In the genomic region with DNA sequence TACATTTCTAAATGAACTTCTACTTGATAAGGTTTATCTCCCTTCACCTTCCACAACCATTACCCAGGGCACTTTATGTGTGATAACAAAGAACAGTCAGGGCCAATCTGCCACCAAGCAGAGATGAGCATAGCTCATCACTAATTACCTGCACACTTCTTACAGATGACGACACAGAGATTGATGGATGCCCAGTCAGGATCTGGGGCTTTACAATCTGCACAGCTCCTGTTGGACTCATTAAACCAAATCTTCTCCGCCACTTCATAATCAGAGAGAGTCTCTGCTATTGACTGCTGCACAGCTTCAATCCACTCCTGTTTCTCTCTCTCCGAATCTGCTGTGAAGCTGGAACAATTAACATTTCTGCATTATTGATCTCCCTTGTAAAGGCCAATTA, we compare ENCODE assay signal across 22 mouse cellular contexts.
DNase-seq lines count a peak whose midpoint lies in the region; ATAC-seq and TF ChIP-seq lines count a peak whose summit lies in the region.
"Had no signal": no experiment of that assay in that cellular context is flagged by ENCODE, and none has a peak within 500 bp of the region (broad histone marks: within the 10 kb centered on the region; RNA-seq: fewer than 3 reads in every experiment).

No protein-coding gene starts in this region.

- H3K27ac ChIP-seq in hindbrain, embryonic 13.5 days = no peak overlapping the region; the same call in 1 of the 2 replicates
- H3K27ac ChIP-seq in hindbrain, embryonic 10.5 days = no peak overlapping the region
- peak overlapping the region; percentile 28; the same call in 1 of the 2 replicates for H3K27ac ChIP-seq in cortical plate, adult 2 months (ENCODE audit: insufficient read depth, low read length)
- H3K27ac ChIP-seq in midbrain, embryonic 14.5 days (replicated peaks; ENCODE audit: low read depth, low read length) = no peak overlapping the region
- H3K27ac ChIP-seq: heart, embryonic 13.5 days; intestine, embryonic 15.5 days had no signal

- no peaks in the 10 kb centered on the region for H3K27me3 ChIP-seq in hindbrain, embryonic 13.5 days
- no peaks in the 10 kb centered on the region for H3K27me3 ChIP-seq in hindbrain, embryonic 10.5 days (ENCODE audit: insufficient read depth, poor library complexity, severe bottlenecking)
- no peaks in the 10 kb centered on the region for H3K27me3 ChIP-seq in midbrain, embryonic 14.5 days (ENCODE audit: control insufficient read depth, insufficient read depth, low read length)
- H3K27me3 ChIP-seq: heart, embryonic 13.5 days; intestine, embryonic 15.5 days had no signal

- H3K36me3 ChIP-seq in hindbrain, embryonic 13.5 days = no peaks in the 10 kb centered on the region
- H3K36me3 ChIP-seq in hindbrain, embryonic 10.5 days = no peaks in the 10 kb centered on the region
- H3K36me3 ChIP-seq in midbrain, embryonic 14.5 days (ENCODE audit: control insufficient read depth, insufficient read depth, low read length) = no peaks in the 10 kb centered on the region
- H3K36me3 ChIP-seq: heart, embryonic 13.5 days; intestine, embryonic 15.5 days had no signal

- no peak for TF ChIP-seq CTCF in cortical plate, adult 2 months (IDR thresholded peaks at IDR 0.05; ENCODE audit: extremely low read depth, insufficient read depth, low read length)

- peak; percentile 73 for ATAC-seq in hindbrain, embryonic 13.5 days (ENCODE audit: low FRiP score)
- ATAC-seq in midbrain, embryonic 14.5 days (ENCODE audit: low FRiP score, low TSS enrichment) = peak; percentile 27; the same call in 1 of the 2 replicates
- ATAC-seq: intestine, embryonic 15.5 days had no signal

- H3K4me2 ChIP-seq in hindbrain, embryonic 13.5 days = no peak overlapping the region
- H3K4me2 ChIP-seq in midbrain, embryonic 14.5 days (ENCODE audit: low read length) = no peak overlapping the region
- H3K4me2 ChIP-seq: heart, embryonic 13.5 days; intestine, embryonic 15.5 days; liver, embryonic 11.5 days had no signal

- H3K9ac ChIP-seq in hindbrain, embryonic 13.5 days = no peak overlapping the region
- H3K9ac ChIP-seq in midbrain, embryonic 14.5 days (replicated peaks; ENCODE audit: low read length) = no peak overlapping the region
- H3K9ac ChIP-seq: heart, embryonic 13.5 days; intestine, embryonic 15.5 days had no signal

- no peak for DNase-seq in hindbrain, embryonic 10.5 days (ENCODE audit: low spot score)
- DNase-seq in brain, adult 2 months (ENCODE audit: low read depth, low spot score) = peak; percentile 5
- peak; percentile 21 for DNase-seq in midbrain, embryonic 14.5 days
- no peak for DNase-seq in Muller cell, postnatal 12 days (ENCODE audit: inconsistent ontology term)
- no peak for DNase-seq in testis, postnatal 14 days (ENCODE audit: low spot score)
- DNase-seq: adrenal gland, adult 8-10 months; cerebellum, adult 11 months; cerebellum, postnatal 14 days; gastrocnemius, postnatal 10 days; heart, adult 18-20 months; heart, postnatal 36 days; kidney, adult 9 months; kidney, postnatal 25 days; lung, adult 18-20 months; lung, postnatal 36 days; spleen, adult 18-20 months; thymus, postnatal 36 days had no signal

- no peak overlapping the region for H3K4me3 ChIP-seq in hindbrain, embryonic 13.5 days
- no peak overlapping the region for H3K4me3 ChIP-seq in hindbrain, embryonic 10.5 days
- no peak overlapping the region for H3K4me3 ChIP-seq in cortical plate, adult 2 months (ENCODE audit: insufficient read depth, low read length)
- H3K4me3 ChIP-seq in midbrain, embryonic 14.5 days (replicated peaks; ENCODE audit: low read depth, low read length) = no peak overlapping the region
- H3K4me3 ChIP-seq: heart, embryonic 13.5 days; intestine, embryonic 15.5 days had no signal

- TF ChIP-seq POLR2A in cortical plate, adult 2 months (IDR thresholded peaks at IDR 0.05; ENCODE audit: extremely low read depth, insufficient read depth, low read length) = no peak

- H3K9me3 ChIP-seq in hindbrain, embryonic 13.5 days = no peaks in the 10 kb centered on the region
- no peaks in the 10 kb centered on the region for H3K9me3 ChIP-seq in hindbrain, embryonic 10.5 days
- H3K9me3 ChIP-seq in midbrain, embryonic 14.5 days (ENCODE audit: control insufficient read depth, low read length) = no peaks in the 10 kb centered on the region
- H3K9me3 ChIP-seq: heart, embryonic 13.5 days; intestine, embryonic 15.5 days had no signal

- H3K4me1 ChIP-seq in hindbrain, embryonic 13.5 days (replicated peaks) = no peaks in the 10 kb centered on the region
- no peaks in the 10 kb centered on the region for H3K4me1 ChIP-seq in hindbrain, embryonic 10.5 days (replicated peaks)
- H3K4me1 ChIP-seq in cortical plate, adult 2 months (ENCODE audit: control insufficient read depth, insufficient read depth, low read length) = peaks cover 3% of the 10 kb centered on the region; the same call in 1 of the 2 replicates
- no peaks in the 10 kb centered on the region for H3K4me1 ChIP-seq in midbrain, embryonic 14.5 days (ENCODE audit: control insufficient read depth, insufficient read depth, low read length)
- H3K4me1 ChIP-seq: heart, embryonic 13.5 days; intestine, embryonic 15.5 days had no signal

- 39% methylated on average over 3 of the region's 3 CpGs for WGBS in hindbrain, embryonic 13.5 days
- WGBS in hindbrain, embryonic 10.5 days = 84% methylated on average over 3 of the region's 3 CpGs
- 43% methylated on average over 3 of the region's 3 CpGs for WGBS in midbrain, embryonic 14.5 days

Comparison
In these comparisons a context has a peak if more than half of its experiments do, and no peak if none do; other contexts are left out.
1. DNase-seq: peak in brain, adult 2 months (single experiment) and midbrain, embryonic 14.5 days (single experiment); none in hindbrain, embryonic 10.5 days (single experiment), Muller cell, postnatal 12 days (single experiment) and testis, postnatal 14 days (single experiment).